Mouse (Mus musculus) stomach, embryonic 14.5 days (tissue): ENCODE results near the gene Yy1. TPM values are rescaled to one million over a fixed set of nuclear protein-coding genes. Genes with fewer than 3 reads are reported as not detected.

Experiments used
- ATAC-seq: fragments of 200-750 bp; cut with Nextera tagmentation; 2 replicates; pipeline ENCODE4 v1.8.0; 2017; ENCODE audit warnings: low read depth, moderate TSS enrichment; ENCODE audit not compliant: insufficient number of reproducible peaks, insufficient read depth, low FRiP score
- H3K27ac ChIP-seq: fragments of 300-500 bp; sonication (generic); 2 replicates; pipeline ENCODE4 v1.5.1; 2014; ENCODE audit warnings: mild to moderate bottlenecking, low read length, moderate library complexity, mixed read lengths
- H3K27me3 ChIP-seq: fragments of 300-500 bp; sonication (generic); 2 replicates; pipeline ENCODE4 v1.6.1; 2014; ENCODE audit warnings: low read length, control low read depth, mixed read lengths; ENCODE audit not compliant: control insufficient read depth, insufficient read depth
- H3K36me3 ChIP-seq: fragments of 300-500 bp; sonication (generic); 2 replicates; pipeline ENCODE4 v1.6.1; 2014; ENCODE audit warnings: mild to moderate bottlenecking, control low read depth, low read length, moderate library complexity, mixed read lengths; ENCODE audit not compliant: control insufficient read depth, insufficient read depth
- H3K4me1 ChIP-seq: fragments of 300-500 bp; sonication (generic); 2 replicates; pipeline ENCODE4 v1.6.1; 2014; ENCODE audit warnings: low read length, control low read depth, mixed read lengths; ENCODE audit not compliant: control insufficient read depth, insufficient read depth
- H3K4me2 ChIP-seq: fragments of 300-500 bp; sonication (generic); replicated peaks from 2 replicates; pipeline ENCODE4 v1.6.1; 2014; ENCODE audit warnings: low read depth, low read length, control low read depth
- H3K4me3 ChIP-seq: fragments of 300-500 bp; sonication (generic); 2 replicates; pipeline ENCODE4 v1.5.1; 2014; ENCODE audit warnings: low read depth, low read length, control low read depth
- H3K9ac ChIP-seq: fragments of 300-500 bp; sonication (generic); replicated peaks from 2 replicates; pipeline ENCODE4 v1.6.1; 2014; ENCODE audit warnings: low read depth, mild to moderate bottlenecking, control low read depth, low read length, moderate library complexity, mixed read lengths
- H3K9me3 ChIP-seq: fragments of 300-500 bp; sonication (generic); 2 replicates; pipeline ENCODE4 v1.6.1; 2016; ENCODE audit warnings: low read depth, low read length, control low read depth; ENCODE audit not compliant: control insufficient read depth
- WGBS: fragments of 180-500 bp; shearing (Covaris S2); extraction: QIAGEN DNeasy Blood & Tissue Kit; methylation state at CpG from one replicate; pipeline ENCODE4 v1.1.7; 2014; 5-methylcytosine and 5-hydroxymethylcytosine counted together
- polyA plus RNA-seq: library from polyadenylated mRNA; unstranded; fragments of >200 nt; fragmentation: Nextera tagmentation; extraction: Ambion mirVana; gene quantifications from 2 replicates; pipeline ENCODE4 v1.2.1, GENCODE M21; 2014

The Yy1 gene
- 20.9 and 22.4 TPM in 2 replicates for polyA plus RNA-seq

- peak within 1 kb of the TSS; percentile 84 for H3K4me3 ChIP-seq
- peaks cover 16% of the 10 kb centered on the region for H3K4me1 ChIP-seq
- peak within 1 kb of the TSS; percentile 100 for H3K27ac ChIP-seq
- WGBS, result under 1% methylated on average over 106 of the region's 127 CpGs
- peak within 1 kb of the TSS; percentile 51 for H3K4me2 ChIP-seq
- no peaks in the 10 kb centered on the region for H3K36me3 ChIP-seq
- peak; percentile 93 for ATAC-seq
- no peaks in the 10 kb centered on the region for H3K9me3 ChIP-seq
- H3K27me3 ChIP-seq, result no peaks in the 10 kb centered on the region
- H3K9ac ChIP-seq, result peak within 1 kb of the TSS; percentile 87
Observed at GRCm38 (mm10) chr12:108792546-108793452, at the start of gene Yy1. Gene Yy1, plus strand, starts transcription at chr12:108792973.

GRCm38 (mm10) chr12:108745990-108746389 lies 46.8 kb upstream of the Yy1 start:
- Histone ChIP-seq H3K4me1 (no peaks in the 10 kb centered on the region), H3K4me2 (no peak overlapping the region), H3K27me3 (no peaks in the 10 kb centered on the region), H3K9me3 (no peaks in the 10 kb centered on the region), H3K36me3 (no peaks in the 10 kb centered on the region), H3K27ac (no peak overlapping the region), H3K4me3 (no peak overlapping the region), H3K9ac (no peak overlapping the region)
- ATAC-seq, result no peak

- 72% methylated on average over 6 of the region's 6 CpGs for WGBS
- Histone ChIP-seq H3K27me3 (no peaks in the 10 kb centered on the region), H3K4me2 (no peak overlapping the region), H3K9ac (no peak overlapping the region), H3K4me3 (no peak overlapping the region), H3K9me3 (no peaks in the 10 kb centered on the region), H3K36me3 (no peaks in the 10 kb centered on the region), H3K27ac (no peak overlapping the region), H3K4me1 (no peaks in the 10 kb centered on the region)
- ATAC-seq, result no peak
Observed at GRCm38 (mm10) chr12:108749019-108749418, 43.8 kb upstream of the Yy1 start.

- H3K4me2 ChIP-seq, result no peak overlapping the region
- no peak overlapping the region for H3K4me3 ChIP-seq
- WGBS, result 86% methylated on average over 9 of the region's 9 CpGs
- H3K9me3 ChIP-seq, result no peaks in the 10 kb centered on the region
- H3K27me3 ChIP-seq, result no peaks in the 10 kb centered on the region
- H3K27ac ChIP-seq, result no peak overlapping the region
- H3K36me3 ChIP-seq, result no peaks in the 10 kb centered on the region
- H3K4me1 ChIP-seq, result no peaks in the 10 kb centered on the region
- no peak for ATAC-seq
- H3K9ac ChIP-seq, result no peak overlapping the region
Observed at GRCm38 (mm10) chr12:108749454-108749853, 43.3 kb upstream of the Yy1 start.

- Histone ChIP-seq H3K9me3 (no peaks in the 10 kb centered on the region), H3K4me3 (no peak overlapping the region), H3K36me3 (no peaks in the 10 kb centered on the region), H3K9ac (no peak overlapping the region), H3K27me3 (no peaks in the 10 kb centered on the region), H3K4me2 (no peak overlapping the region), H3K4me1 (no peaks in the 10 kb centered on the region), H3K27ac (no peak overlapping the region)
- WGBS, result 70% methylated on average over 3 of the region's 3 CpGs
- no peak for ATAC-seq
Observed at GRCm38 (mm10) chr12:108750226-108750625, 42.5 kb upstream of the Yy1 start.

GRCm38 (mm10) chr12:108751790-108752189 lies 41.0 kb upstream of the Yy1 start:
- Histone ChIP-seq H3K36me3 (no peaks in the 10 kb centered on the region), H3K27me3 (no peaks in the 10 kb centered on the region), H3K27ac (no peak overlapping the region), H3K9ac (no peak overlapping the region), H3K4me3 (no peak overlapping the region), H3K4me1 (no peaks in the 10 kb centered on the region), H3K9me3 (no peaks in the 10 kb centered on the region), H3K4me2 (no peak overlapping the region)
- ATAC-seq, result no peak
- 62% methylated on average over 9 of the region's 9 CpGs for WGBS

- H3K4me1 ChIP-seq, result no peaks in the 10 kb centered on the region
- no peak for ATAC-seq
- no peaks in the 10 kb centered on the region for H3K27me3 ChIP-seq
- H3K27ac ChIP-seq, result no peak overlapping the region
- H3K9ac ChIP-seq, result no peak overlapping the region
- WGBS, result 84% methylated on average over 21 of the region's 21 CpGs
- no peak overlapping the region for H3K4me3 ChIP-seq
- no peaks in the 10 kb centered on the region for H3K9me3 ChIP-seq
- H3K36me3 ChIP-seq, result no peaks in the 10 kb centered on the region
- H3K4me2 ChIP-seq, result no peak overlapping the region
Observed at GRCm38 (mm10) chr12:108755141-108755540, 37.6 kb upstream of the Yy1 start.

GRCm38 (mm10) chr12:108756611-108757010 lies 36.2 kb upstream of the Yy1 start:
- Histone ChIP-seq H3K9me3 (no peaks in the 10 kb centered on the region), H3K4me2 (no peak overlapping the region), H3K27ac (no peak overlapping the region), H3K27me3 (no peaks in the 10 kb centered on the region), H3K9ac (no peak overlapping the region), H3K36me3 (no peaks in the 10 kb centered on the region), H3K4me1 (no peaks in the 10 kb centered on the region), H3K4me3 (no peak overlapping the region)
- 93% methylated on average over 10 of the region's 10 CpGs for WGBS
- ATAC-seq, result no peak
